Mouse (Mus musculus) gastrocnemius, postnatal 25 days (tissue): Measurements from ENCODE around the gene Gabra6. TPM values are rescaled to one million over a fixed set of nuclear protein-coding genes. Genes with fewer than 3 reads are reported as not detected.

Experiments used
- DNase-seq: peaks from one replicate; pipeline ENCODE4 v3.0.0; 2022
- long read RNA-seq, 2 experiments: library from polyadenylated mRNA; stranded (forward); transcript quantifications; one replicate each; pipeline ENCODE4 v2.0.0; 2021
- total RNA-seq, 2 experiments: library from RNA; stranded (reverse); gene quantifications; 1 replicate in 1 of 2; 2 replicates in 1 of 2; pipeline ENCODE4 v1.2.3; 2021

The Gabra6 gene
- total RNA-seq, result not detected
- long read RNA-seq, experiment 1, result 0 reads
- long read RNA-seq, experiment 2, result 0 reads

DNA sequence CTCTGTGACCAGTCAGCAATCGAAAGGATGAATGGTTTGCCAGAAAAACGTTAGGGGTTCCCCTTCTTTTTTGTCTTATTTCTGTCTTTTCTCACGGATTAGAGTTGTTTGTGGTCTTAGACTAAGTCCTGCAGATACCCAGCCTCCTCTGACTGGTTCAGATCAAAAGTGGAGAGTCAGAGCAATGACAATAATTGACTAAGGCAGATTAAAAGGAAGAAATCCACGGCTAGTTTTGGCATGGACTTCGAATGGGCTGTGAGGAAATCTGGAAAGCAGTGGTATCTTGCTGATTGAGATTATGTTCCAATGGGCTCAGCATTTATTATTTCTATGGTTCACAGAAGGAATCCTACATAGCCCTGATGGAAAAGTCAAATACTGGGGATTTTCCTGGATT is at the start of gene Gabra6:
TSS of gene Gabra6 (minus strand) at position 191 of the 400 bp plus-strand sequence.
- DNase-seq, result no peak

DNA sequence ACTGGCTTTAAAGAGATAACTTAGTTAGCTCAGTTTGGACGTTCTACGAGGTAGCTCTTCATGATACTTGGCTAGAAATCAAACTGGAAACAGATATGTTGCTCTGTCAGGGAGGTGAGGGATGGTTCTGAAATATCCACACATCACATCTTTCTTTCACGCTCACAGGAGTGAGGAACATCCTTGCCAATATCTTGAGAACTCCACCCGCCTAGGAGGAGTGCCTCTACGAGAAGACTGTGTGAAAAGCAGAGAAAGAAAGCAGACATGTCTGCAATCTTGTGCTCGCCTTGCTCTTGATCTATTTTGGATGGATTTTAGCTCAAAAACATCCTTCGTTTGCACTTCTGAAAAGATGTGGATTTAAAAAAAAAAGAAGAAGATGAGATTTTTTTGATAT is 44.7 kb upstream of the Gabra6 start:
- no peak for DNase-seq

DNA sequence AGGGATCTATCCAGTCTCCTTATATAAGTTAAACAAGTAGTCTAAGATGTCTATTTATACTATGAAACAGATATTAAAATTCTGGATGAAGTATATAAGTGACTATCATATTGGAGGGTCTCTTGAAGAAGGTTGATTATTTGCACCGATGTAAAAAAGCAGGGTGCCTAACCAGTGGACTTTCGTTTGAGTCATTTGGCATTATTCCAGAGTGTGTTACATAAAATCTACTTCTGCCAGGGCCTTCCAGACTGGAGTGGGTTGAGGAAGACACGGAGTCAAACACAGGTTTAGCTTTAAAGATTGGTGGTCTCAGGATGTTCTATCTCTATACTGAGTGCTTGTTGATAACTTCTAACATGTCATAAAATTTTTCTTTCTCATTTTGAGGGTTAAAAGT is 11.2 kb upstream of the Gabra6 start:
- DNase-seq, result no peak

DNA sequence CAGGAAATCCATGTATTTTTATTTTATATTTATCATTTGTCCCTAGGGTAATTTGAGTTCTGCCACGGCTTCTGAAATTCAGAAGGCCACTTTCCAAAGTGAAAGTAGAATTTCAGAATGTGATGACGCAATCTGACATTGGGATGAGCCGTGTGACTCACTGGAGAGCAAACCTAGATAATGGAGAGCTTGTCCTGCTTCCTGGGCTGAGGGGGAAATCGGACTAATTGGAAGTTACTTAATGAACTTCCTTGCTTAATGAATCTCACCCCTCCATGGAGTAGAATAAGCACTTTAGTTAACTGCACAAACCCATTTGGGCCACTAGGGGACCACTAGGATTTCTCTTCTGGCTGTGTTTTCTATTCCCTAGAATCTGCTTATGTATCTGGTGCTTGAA is 5.4 kb upstream of the Gabra6 start:
- no peak for DNase-seq

DNA sequence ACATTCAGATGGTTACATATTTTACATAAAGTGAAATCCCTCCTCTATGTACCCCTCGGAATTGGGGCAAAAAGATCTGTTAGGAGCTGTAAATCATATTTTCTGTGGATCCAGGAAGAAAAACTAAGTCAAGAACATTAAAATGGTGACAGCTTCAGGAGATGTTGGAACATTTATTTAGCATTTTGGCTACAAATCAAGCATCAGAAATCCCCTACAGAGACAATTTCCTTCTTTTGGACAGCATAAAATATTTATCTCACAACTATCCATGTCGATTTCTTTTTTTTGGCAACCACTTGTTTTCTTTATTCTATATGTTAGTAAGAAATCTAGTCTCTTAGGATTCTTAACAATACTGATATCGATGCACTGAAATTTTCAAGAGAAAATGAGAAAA is 688 bp upstream of the Gabra6 start:
- no peak for DNase-seq

DNA sequence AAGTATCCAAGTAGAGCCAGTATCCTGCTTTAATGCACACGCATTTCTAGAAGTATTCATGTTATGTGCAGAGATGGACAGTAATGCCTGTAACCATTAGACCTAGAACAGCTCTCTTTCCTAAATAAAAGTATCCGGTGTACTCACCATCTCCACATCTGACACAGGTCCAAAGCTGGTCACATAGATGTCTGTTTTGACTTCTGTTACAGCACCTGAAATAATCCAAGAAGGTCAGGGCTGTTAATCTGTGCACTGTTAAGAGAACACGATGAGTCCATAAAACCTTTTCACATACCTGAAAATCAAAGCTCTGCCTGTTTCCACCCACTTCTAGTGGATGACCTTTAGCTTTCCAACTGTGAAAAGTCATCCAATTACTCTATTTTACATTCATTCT is 1.4 kb downstream of the Gabra6 start:
- DNase-seq, result no peak

DNA sequence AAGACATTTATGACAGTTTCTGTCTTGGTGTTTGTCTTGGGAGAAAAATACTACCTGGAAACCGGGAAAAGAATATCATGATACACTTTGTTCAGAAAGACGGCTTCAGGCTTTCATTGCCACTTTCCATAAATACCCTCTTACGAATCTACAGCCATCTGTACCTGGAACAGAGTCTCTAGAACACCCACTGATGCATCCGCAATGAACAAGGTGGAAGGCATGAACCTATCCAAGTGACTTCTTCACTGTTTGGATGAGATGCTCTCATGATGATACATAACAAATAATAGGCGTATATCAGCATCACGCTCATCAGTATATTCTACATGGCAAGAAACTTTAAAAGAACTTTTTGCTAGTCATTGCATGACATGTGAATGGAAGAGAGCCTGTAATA is 1.8 kb downstream of the Gabra6 start:
- DNase-seq, result no peak

DNA sequence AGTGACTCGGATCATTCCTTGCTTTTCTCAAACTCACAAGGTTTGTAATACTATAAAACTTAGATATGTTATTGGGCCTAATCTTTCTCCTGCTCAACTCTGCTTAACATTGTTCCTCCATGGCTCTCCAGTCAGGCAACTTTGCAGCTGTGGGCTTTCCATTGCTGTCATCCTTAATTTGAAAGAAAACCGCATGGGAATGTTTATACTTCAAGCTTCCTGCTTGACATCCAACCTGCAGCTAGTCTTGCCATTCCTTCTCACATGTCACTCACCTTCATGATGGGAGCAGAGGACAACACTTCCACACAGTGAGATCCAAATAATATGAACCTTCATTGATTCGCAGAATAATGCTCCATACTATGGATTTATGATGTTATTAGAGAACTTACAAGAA is 2.9 kb downstream of the Gabra6 start:
- no peak for DNase-seq

DNA sequence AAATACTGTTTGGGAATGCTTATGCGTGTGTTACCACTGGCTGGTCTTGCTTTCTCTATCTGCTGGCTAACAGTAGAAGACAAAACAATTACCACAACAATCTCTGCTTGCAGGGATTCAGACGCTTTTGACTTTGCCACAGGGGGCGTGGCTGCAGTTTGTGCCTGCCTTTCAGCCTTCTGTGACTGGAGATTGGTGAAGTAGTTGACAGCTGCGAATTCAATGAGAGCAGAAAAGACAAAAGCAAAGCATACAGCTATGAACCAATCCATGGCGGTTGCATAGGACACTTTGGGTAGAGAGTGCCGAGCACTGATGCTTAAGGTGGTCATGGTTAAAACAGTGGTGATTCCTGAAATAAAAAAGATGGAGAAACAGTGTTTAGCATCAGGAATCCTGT is 6.0 kb downstream of the Gabra6 start:
- no peak for DNase-seq

DNA sequence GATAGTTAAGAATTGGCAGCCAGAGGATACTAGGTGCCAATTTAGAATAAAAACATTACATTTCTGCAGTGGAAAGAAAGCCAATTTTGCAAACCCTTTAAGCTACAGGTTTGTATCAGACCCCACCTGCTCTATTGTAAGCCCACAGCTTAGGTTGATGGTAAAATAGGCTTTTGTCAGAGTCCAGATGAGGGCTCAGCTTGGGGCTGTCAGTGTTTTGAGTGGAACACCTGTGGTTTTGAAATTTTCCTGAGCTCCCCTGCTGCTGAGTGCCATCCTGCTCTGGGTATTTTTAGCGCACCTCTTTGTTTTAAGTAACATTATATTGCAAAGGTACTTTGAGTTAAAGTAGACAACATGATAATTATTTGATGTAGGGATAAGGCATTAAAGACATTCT is 10.0 kb downstream of the Gabra6 start:
- DNase-seq, result no peak

DNA sequence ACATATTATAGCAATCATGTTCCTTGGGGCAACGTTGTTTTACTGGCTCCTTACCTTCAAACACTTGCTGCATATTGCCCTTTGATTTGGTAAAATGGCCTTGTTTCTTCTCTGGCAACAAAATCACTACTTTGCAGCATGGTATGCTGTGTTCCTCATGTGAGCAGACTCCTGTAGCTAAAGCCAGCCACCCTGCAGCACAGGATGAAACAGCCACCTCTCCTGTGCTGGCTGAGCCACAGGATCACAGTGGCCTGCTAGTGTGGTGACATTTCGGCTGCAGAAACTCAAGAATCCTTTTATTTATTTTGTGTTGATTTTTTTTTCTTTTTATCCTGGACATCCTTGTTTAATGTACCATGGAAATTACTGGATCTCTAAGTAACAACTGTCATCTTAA is 11.8 kb downstream of the Gabra6 start:
- DNase-seq, result no peak

DNA sequence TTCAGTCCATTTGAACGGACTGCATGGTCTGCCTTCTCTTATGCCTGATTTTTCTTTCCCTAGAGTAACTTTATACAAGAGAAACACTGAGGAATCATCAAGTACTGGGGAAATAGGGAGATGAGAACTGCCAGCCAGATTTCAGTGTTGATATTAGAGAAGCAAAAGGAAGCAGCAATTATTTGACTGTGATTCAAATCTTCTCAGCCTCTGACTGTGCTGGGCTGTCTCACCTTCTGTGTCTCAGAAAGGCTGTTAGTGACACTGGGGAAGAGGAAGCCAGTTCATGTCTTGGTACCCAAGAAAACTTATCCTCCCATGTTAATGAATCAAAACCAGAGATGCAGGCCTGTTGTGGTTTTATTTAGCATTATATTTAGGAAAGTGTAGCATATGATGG is 14.8 kb downstream of the Gabra6 start:
- DNase-seq, result no peak

DNA sequence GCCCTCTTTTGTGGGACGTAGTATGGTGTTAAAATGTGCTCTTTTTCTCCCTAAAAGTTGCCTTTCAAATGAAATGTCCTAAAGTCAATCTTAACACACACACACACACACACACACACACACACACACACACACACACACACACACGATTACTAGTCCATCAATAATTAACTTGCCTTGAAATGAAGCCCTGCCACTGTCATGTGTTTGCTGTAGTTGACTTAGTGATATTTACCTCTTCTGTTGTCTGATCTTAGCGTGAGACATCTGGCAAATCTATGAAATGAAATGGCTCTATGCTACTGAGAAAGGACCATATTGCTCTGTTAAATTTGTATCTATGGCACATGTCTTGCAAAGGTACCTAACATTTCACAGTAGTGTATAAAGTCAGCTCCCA is 61.9 kb downstream of the Gabra6 start:
- no peak for DNase-seq

Other genes with a start within 250 kb of the Gabra6 start
- gene Gabra1, start 138.1 kb downstream of the Gabra6 start, total RNA-seq, result 1 to 10 TPM in 1 of 2 experiments, under 1 TPM in 1; 0.75 to 1.8 TPM
- gene Gabrb2, start 98.7 kb upstream of the Gabra6 start, total RNA-seq, result 1 to 10 TPM in 1 of 2 experiments, under 1 TPM in 1; 0.36 to 1.3 TPM